Mouse (Mus musculus): ENCODE data around the gene Olfr1496. TPM values are rescaled to one million over a fixed set of nuclear protein-coding genes. Genes with fewer than 3 reads are reported as not detected.

Gene Olfr1496
- polyA plus RNA-seq, 1 experiment from 2014 or later, result not detected

DNA sequence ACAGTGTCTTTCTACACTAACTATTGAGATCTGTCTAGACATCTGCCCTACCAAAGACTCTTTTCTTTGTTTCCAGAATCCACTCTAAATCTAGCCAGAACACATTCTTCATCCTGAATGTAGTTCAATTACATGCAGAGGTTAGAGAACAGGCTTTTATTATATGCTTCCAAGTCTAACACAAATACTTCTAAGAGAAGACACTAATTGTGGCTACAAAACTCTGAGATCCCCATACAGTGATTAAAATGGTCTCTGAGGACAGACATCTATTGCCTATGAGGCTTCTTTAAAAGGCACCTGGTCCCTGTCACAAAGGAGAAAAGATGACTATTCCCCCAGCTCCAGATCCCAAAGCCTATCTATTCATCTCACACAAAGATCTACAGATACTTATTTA lies 52.7 kb downstream of the Olfr1496 start, which contains the start of gene Olfr1500:
Olfr1500 (minus strand) TSS at position 101 of the 400 bp plus-strand sequence.
- Histone ChIP-seq H3K9ac (replicated peaks) (no peak within 1 kb of the TSS), H3K36me3 (no peaks in the 10 kb centered on the region), H3K4me3 (replicated peaks) (no peak within 1 kb of the TSS), H3K9me3 (replicated peaks) (no peaks in the 10 kb centered on the region), H3K4me1 (no peaks in the 10 kb centered on the region), H3K4me2 (no peak within 1 kb of the TSS), H3K27me3 (replicated peaks) (no peaks in the 10 kb centered on the region), H3K27ac (replicated peaks) (no peak within 1 kb of the TSS)
- no peak for ATAC-seq (ENCODE audit: low FRiP score)

Other genes starting within 250 kb of the Olfr1496 start
- not detected in 2 replicates for gene Olfr1480, start 250.0 kb upstream of the Olfr1496 start, polyA plus RNA-seq (2015; fragmentation: Nextera tagmentation; extraction: Ambion mirVana)
- gene Olfr1484, start 194.4 kb upstream of the Olfr1496 start, polyA plus RNA-seq (2015; fragmentation: Nextera tagmentation; extraction: Ambion mirVana), result not detected in 2 replicates
- gene Olfr1487, start 160.5 kb upstream of the Olfr1496 start, polyA plus RNA-seq (2015; fragmentation: Nextera tagmentation; extraction: Ambion mirVana), result not detected in 2 replicates
- not detected in 2 replicates for gene Olfr1489, start 146.3 kb upstream of the Olfr1496 start, polyA plus RNA-seq (2015; fragmentation: Nextera tagmentation; extraction: Ambion mirVana)
- not detected in 2 replicates for gene Olfr1490, start 126.8 kb upstream of the Olfr1496 start, polyA plus RNA-seq (2015; fragmentation: Nextera tagmentation; extraction: Ambion mirVana)
- not detected in 2 replicates for gene Olfr1491, start 80.6 kb upstream of the Olfr1496 start, polyA plus RNA-seq (2015; fragmentation: Nextera tagmentation; extraction: Ambion mirVana)
- gene Olfr1493-ps1, start 54.6 kb upstream of the Olfr1496 start, polyA plus RNA-seq (2015; fragmentation: Nextera tagmentation; extraction: Ambion mirVana), result not detected in 2 replicates
- not detected in 2 replicates for gene Olfr1494, start 38.1 kb upstream of the Olfr1496 start, polyA plus RNA-seq (2015; fragmentation: Nextera tagmentation; extraction: Ambion mirVana)
- gene Olfr1495, start 13.3 kb upstream of the Olfr1496 start, polyA plus RNA-seq (2015; fragmentation: Nextera tagmentation; extraction: Ambion mirVana), result not detected in 2 replicates
- gene Olfr1497, start 20.3 kb downstream of the Olfr1496 start, polyA plus RNA-seq (2015; fragmentation: Nextera tagmentation; extraction: Ambion mirVana), result not detected in 2 replicates
- gene Olfr1499, start 41.6 kb downstream of the Olfr1496 start, polyA plus RNA-seq (2015; fragmentation: Nextera tagmentation; extraction: Ambion mirVana), result not detected in 2 replicates
- gene Olfr1500, start 52.6 kb downstream of the Olfr1496 start, polyA plus RNA-seq (2015; fragmentation: Nextera tagmentation; extraction: Ambion mirVana), result not detected in 2 replicates
- gene Olfr1501, start 72.8 kb downstream of the Olfr1496 start, polyA plus RNA-seq (2015; fragmentation: Nextera tagmentation; extraction: Ambion mirVana), result not detected in 2 replicates
- gene Olfr1502, start 83.9 kb downstream of the Olfr1496 start, polyA plus RNA-seq (2015; fragmentation: Nextera tagmentation; extraction: Ambion mirVana), result not detected in 2 replicates
- not detected in 2 replicates for gene Olfr1504, start 120.0 kb downstream of the Olfr1496 start, polyA plus RNA-seq (2015; fragmentation: Nextera tagmentation; extraction: Ambion mirVana)
- gene Olfr1505, start 135.7 kb downstream of the Olfr1496 start, polyA plus RNA-seq (2015; fragmentation: Nextera tagmentation; extraction: Ambion mirVana), result not detected in 2 replicates

All from neural tube, embryonic 15.5 days (tissue).